Mouse (Mus musculus): ENCODE results near the gene Slc38a7.

DNA sequence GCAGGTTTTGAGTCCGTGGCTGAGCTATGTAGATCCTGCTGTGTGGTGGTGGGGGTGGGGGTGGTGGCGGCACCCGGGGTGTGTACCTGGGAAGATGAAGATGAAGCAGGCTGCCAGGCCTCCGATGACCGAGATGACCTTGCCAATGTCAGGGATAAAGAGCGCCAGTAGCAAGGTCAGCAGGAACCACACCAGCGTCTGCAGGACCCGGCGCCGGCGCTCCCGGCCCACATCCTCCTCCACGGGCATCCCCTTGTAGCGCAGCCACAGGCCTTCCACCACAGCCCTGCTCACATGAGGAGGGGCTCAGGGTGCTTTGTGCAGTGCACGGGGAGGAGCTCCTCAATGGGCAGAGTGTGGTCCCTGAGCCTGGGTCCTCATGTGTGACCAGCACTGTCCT is 11.9 kb downstream of the Slc38a7 start:
- TF ChIP-seq CTCF (IDR thresholded peaks at IDR 0.05; ENCODE audit: extremely low read depth, insufficient read depth, insufficient read length, insufficient replicate concordance) (no peak), POLR2A (IDR thresholded peaks at IDR 0.05; ENCODE audit: low read depth, low read length) (no peak)
